Mouse (Mus musculus): ENCODE results near the gene Vsir. TPM values are rescaled to one million over a fixed set of nuclear protein-coding genes. Genes with fewer than 3 reads are reported as not detected.

The Vsir gene
- total RNA-seq, 2 experiments from 2014 or later = 12.9 to 14.7 TPM

DNA sequence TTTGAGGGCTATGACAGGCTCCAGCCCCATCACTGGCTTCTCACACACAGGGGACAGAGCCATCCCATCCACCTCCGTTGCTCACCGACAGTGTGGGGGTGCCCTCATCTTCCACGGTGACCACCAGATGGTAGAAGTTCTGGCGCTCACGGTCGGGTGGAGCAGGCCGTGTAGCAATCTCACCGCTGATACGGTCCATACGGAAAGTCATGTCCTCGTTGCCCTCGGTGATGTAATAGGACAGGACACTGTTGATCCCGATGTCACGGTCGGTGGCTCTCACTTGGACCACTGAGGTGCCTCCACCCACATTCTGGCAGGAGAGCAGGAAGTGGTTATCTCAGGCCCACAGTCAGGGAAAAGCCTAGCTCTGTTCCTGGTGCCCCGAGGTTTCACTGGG is 30.1 kb downstream of the Vsir start:
- intact Hi-C loops (cut with DNase I; ENCODE audit: low total_unique reads) = no loop called here
- DNase-seq = no peak

DNA sequence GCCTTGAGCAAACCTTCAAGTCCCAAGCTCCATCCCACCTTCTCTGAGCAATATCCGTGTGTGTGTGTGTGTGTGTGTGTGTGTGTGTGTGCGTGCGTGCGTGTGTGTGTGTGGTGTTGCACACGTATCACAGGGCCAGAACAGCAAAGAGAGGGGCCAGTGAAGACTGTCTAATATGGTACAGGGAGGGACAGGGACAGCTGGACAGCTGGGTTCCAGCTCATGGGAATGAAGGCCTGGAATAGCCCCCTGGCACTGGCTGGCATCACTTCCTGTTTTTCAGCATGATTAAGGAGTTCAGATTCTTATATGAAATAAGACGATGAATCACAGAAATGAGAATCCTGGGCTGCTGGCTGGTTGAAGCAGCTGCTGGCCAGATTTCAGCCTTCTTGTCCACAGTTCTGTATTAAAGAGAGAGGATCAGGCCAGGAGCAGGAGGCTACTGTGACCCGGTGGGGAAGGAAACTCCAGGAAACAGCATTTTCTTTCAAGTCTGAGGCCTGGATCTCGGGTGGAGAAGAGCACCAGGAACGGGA is 32.8 kb downstream of the Vsir start:
- intact Hi-C loops (cut with DNase I; ENCODE audit: low total_unique reads) = no loop called here
- no peak for DNase-seq

DNA sequence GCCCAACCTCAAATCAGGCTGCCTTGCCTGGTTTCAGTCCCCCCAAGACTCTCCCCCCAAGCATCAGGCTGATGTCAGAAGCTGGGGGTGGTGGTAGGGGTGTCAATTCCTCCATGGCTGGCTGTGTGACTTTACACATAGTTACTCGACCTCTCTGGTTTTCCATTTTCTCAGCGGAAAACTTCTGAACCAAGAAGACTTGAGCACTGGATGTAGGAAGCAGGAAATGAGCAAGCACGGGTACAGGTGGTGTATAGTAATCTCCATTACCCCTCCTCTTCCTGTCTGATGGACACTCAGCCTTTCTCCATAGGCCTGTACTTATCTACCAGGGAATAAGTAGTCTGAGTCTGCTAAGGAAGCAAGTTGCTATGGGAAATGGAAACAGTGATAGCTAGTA is 33.6 kb downstream of the Vsir start:
- no peak for DNase-seq
- intact Hi-C loops (cut with DNase I; ENCODE audit: low total_unique reads) = no loop called here

DNA sequence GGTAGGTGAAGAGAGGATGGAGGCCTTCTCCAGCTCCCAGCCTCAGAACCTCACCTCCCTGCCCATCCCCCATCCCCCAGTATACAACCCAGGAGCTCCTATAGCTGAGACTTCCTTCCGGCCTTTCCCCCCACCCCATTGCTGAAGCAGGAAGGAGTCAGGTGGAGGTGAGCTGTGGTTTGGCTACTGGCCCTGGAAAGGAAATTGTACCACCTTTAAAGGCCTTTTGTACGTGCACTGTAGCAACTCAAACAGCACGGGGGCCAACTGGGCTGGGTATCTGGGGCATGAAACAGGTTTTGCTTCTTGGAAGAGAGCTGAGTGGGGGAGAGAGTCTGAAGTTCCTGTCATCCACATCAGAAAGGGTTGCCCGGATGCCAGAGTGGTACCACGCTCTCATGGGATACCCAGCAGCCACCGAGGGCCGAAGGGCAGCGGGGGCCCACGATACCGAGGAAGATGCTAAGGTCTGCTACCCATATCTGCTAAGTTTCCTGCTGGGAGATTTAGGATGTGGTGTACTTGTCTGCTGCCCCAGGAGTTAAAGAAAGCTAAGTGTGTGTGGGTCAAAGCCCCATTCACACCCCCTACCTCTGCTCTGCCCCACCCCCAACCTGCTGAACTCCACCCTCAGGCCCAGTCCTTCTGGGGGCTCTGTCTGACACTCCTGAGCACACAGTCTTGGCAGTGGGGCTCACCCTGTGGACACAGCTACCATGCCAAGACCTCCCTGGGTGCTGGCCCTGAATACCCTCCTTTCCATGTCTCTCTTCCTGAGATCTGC is 34.7 kb downstream of the Vsir start:
- intact Hi-C loops (cut with DNase I; ENCODE audit: low total_unique reads) = no loop called here
- DNase-seq = no peak

DNA sequence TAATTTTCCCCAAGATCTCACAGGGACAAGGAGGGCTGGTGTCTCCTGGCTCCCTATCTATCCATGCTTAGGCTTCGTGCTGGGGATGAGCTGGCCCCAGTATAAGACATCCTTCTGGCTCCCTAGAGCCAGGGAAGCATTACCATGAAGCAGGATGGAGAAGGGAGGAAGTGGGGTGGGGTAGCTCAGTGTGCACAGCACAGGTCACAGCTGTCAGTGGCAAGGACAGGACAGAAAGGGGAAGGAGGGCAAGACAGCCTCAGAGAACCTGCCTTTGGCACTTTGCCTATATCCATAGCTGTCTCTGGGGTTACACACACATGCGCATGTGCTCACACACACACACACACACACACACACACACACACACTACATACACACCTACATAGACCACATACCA is 41.7 kb downstream of the Vsir start:
- DNase-seq = no peak
- intact Hi-C loops (cut with DNase I; ENCODE audit: low total_unique reads) = no loop called here

DNA sequence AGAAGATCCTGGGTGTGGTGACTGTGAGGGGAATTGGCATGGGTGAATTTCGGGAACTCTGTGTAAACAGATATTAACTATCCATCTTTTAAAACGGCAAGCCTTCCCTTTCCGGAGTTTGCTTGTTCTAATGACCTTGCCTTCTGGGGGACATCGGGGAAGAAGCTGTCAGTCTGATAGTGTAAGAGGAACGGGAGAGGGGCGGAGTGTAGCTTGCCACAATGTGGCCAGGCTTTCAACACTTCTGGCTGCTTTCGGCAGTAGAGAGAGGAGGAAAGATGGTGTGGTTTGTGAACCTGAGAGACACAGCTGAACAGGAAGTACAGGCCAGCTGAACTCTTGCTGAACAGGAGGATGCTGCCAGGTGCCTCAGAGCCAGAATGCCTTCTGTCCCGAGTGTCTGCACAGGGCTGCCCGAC is 42.8 kb downstream of the Vsir start:
- no peak for DNase-seq
- intact Hi-C loops (cut with DNase I; ENCODE audit: low total_unique reads) = no loop called here

DNA sequence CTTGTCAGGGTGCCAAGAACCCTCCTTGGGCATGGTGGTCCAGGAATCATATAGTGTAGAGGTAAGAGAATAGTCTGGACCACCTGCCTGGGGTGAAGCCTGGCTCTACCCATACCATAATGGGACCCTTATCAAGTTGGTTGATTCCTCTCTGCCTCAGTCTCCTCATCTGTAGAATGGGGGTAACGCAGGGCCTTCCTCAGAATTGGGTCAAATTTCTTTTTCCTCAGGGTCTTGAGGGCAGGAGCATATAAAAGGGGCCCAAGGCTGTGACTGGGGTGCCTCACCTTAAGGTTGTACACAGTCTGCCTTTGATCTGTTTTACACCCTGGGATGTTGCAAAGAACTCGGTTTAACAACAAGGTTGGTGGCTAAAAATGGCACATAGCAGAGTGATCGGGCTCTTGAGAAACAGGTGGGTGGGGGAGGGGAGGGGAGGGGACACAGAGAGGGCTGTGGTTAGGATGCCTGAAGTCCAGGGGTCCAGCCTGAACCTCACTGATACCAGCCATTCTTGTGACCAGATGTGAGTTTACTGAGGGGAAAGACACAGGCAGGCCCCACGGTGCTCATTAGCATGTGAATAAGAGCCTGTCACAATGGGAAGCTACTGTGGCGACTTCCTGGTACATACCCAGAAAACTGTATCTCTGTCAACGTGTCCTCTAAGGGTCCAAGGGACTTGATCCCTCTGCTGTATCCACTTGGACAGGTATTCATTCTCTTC is 43.7 kb downstream of the Vsir start:
- no peak for DNase-seq
- intact Hi-C loops (cut with DNase I; ENCODE audit: low total_unique reads) = no loop called here

DNA sequence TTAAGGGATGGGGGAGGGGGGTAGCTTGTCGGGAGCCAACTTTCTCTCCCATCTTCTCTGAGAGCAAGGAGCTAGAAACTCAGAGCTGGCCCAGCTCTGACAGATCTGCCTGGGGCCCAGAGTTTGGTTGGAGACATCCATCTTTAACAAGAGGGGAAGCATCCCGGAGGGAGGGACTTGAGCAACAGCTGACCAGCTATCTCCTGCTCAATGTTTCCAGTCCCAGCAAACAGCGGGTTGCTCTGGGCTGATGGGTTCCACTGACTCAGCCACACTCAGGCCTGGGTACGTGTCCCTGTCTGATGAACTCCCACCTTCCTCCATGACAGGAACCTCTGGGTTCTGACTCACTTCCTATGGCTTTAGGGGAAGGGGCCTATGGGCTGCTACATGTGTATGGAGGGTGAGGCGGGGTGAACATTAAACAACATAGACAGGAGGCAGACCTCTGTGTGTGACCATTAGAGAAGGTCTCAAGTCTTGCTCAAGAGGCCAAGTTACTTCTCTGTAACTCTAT is 44.3 kb downstream of the Vsir start:
- DNase-seq = no peak
- intact Hi-C loops (cut with DNase I; ENCODE audit: low total_unique reads) = no loop called here

DNA sequence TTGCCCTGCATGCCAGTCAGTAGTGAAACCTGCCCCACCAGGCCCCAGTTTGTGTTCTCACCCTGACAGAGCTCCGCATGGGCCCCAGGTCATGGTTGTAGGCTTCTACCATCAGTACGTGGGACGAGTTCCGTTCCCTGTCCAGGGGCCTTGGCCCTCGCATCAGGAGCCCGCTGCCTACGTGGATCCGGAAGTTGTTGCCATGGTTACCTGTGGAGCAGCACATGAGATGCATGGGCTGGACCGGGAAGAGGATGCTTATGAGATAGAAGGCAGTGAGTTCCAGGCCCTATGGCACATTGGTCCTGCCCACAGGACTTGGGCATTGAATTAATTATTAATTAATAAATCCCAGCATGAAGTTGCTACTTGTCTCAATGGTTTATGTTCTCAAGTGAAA is 45.0 kb downstream of the Vsir start:
- intact Hi-C loops (cut with DNase I; ENCODE audit: low total_unique reads) = no loop called here
- DNase-seq = no peak

DNA sequence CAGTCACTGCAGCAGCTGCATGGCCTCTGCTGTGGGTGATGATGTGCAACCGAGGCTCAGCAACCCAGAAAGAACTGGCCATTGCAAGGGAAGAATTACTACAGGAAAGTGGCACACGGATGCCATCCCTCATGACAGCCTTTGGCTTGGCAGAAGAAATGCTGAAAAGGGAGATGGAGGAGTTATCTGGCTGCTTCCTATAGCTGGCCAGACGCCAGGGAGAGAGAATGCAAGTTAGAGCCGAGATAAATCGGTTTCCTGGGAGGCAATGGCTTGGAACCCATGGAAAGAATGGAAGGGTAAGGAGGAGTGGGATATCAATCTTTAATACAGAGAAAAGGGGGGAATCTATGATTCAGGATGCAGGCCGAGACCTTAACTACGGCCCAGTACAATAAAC is 48.3 kb downstream of the Vsir start:
- DNase-seq = no peak
- intact Hi-C loops (cut with DNase I; ENCODE audit: low total_unique reads) = no loop called here

DNA sequence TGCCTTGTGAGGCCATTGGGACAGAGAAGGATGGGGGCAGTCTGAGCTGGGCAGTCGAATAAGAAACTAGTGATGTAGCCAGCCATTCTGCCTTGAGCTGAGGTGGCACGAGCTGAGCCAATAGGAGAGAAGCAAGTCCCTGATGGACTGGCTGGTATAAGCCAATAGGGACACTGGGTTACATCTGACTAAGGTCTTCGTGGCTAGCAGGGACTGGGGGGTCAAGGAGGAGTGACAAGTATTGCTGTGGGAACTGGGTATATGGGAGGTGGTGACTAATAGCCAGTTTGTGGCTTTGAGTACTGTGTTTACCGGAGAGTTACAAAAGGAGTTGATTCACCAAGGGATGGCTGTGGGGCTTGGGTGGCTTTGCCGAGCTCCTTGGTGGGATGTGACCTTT is 49.0 kb downstream of the Vsir start:
- intact Hi-C loops (cut with DNase I; ENCODE audit: low total_unique reads) = no loop called here
- DNase-seq = no peak

DNA sequence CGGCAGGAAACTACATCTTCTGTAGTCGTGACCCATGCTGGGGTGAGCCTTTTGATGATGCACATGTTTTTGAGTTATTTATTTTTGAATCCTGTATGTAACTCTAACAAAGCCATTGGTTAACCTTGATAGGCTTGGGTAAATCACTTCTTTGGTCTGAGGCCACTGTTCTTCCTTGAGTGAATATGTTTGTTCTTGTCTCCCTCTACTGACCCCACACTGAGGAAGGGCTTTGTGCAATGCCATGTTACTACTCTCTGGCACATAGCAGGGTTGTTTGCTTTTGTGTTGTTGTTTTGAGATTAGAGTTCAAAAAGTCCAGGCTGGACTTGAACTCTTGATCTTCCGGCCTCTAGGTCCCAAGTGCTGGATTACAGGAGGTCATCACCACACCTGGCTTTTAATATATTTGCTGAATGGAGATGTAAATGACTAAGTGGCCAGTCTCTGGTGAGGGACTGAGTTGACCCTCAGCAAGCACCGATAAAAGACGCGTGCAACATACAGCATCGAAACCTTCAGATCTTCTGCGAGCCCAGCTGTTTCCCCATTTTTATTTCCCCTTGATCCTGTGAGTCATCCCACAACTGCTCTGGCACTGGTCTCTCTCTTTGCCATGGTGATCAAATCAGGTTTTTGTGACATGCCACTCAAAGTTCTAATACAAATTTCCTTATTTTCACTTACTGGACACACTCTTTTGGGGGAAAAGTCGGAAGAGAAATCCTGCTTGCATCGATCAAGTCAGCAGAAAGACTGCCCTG is 51.6 kb downstream of the Vsir start:
- intact Hi-C loops (cut with DNase I; ENCODE audit: low total_unique reads) = no loop called here
- DNase-seq = no peak

DNA sequence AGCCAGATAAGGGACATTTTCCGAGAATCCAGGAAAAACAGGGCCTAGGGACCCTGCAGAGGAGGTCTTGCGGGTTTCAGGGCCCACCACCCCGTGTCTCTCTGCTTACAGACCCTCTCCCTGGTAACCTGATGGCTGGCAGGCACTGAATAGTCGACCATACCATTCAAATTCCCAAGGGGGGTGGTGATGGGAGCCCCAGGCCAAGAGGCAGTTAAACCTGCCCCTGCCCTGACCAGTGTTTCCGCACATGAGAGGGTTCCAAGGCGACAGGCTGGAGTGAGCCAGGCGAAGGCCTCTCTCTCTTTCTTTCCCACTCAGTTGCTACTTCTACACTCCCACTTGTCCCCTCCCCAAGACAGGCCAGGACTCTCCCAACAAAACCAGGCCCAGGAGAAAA is 52.8 kb downstream of the Vsir start, which contains the start of gene Gm17455:
Gene Gm17455, plus strand, starts transcription at position 278 of the 400 bp plus-strand sequence.
- intact Hi-C loops (cut with DNase I; ENCODE audit: low total_unique reads) = no loop called here
- DNase-seq = no peak

DNA sequence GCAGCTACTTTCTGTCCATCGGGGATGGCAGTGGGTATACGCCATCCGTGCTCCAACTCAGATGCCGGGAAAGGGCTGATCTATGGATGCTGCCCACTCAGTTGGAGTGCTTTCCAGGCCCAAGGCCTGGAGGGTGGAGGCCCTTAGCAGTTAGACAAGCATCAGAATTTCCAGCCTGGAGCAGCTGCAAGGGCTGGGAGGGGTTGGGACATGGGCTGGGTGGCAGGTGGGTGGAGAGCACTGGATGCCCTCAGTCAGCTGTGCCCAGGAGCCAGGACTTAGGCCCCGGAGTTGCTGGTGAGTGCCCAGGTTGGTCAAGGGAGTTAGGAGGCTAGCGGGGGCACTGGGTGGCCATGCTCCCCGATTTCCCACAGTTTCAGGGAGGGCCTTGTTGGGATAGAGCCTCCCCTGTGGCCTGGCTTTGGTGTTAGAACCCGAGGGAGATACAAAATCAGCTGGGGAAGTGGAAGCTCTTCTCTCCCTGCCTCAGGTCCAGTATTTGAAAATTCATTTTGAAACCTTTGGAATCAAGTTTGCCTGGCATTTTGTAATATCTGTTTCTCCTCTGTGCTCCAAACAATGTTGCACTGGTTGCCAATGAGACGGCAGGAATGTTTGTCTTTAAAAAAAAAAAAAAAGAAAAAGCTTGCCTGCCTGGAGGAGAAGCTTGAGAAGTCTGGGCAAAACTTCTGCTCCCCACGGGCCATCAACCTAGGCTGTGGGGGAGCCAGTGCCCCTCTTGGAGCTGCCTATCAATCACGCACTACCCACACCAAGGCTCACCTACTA is 54.0 kb downstream of the Vsir start:
- intact Hi-C loops (cut with DNase I; ENCODE audit: low total_unique reads) = no loop called here

DNA sequence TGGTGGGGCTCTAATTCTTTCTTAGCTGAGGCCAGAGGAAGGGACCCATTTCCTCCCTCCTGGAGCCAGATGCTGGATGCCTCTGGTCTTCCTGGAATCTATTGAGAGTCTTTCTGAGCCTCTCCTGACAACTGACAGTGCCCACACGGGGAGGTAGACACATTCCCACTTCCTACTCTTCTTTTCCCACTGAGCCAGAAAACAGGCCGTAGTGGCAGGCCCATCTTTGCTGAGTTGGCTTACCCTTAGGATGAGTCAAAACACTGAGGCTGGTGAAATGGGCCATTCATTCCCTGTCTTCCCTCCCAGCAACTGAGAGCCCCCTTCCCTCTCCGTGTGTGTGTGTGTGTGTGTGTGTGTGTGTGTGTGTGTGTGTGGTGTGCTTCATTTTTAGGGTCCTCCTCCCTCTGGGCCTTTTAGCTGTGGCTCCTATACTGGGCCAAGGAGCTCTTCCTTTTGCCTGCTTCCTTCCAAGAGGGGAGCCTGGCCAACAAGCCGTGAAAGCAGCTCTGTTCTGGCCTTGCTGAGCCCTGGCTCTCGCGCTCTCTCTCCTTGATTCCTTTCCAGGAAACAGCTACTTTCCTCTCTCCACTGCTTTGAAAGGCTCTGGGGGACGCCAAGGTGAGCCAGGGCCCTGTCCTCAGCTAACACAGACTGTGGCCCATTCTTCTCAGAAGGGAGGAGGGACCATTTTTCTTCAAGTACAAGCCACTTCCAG is 59.0 kb downstream of the Vsir start:
- peak; percentile 77 for DNase-seq
- intact Hi-C loops (cut with DNase I; ENCODE audit: low total_unique reads) = loop anchor here (5.0 kb wide), 2 partner anchors 58 to 352 kb away; partner anchors contain the start of gene Vsir

More for the DNA sequence above, 54.0 kb downstream of the Vsir start:
- no peak for DNase-seq

DNA sequence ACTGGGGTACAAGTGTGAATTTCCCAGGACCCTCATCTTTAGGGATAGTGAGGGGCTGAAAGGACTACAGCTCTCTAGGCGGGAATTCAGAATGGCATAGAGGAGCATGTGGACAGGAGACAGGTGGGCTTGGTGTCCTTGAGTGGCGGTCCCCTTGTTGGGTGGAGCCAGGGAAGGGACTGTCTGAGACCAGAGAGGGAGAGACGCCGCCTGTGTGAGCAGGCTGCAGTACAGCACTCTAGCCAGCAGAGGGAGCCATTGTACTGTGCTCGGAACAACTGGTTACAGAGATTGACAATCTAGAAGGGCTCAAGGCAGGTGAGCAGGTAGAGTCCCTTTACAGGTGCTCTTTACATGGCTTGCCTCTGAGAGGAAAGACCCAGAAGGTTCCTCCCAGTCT is 61.2 kb downstream of the Vsir start:
- intact Hi-C loops (cut with DNase I; ENCODE audit: low total_unique reads) = loop anchor here (5.0 kb wide), 2 partner anchors 61 to 349 kb away; partner anchors contain the start of gene Vsir
- peak; percentile 49 for DNase-seq

DNA sequence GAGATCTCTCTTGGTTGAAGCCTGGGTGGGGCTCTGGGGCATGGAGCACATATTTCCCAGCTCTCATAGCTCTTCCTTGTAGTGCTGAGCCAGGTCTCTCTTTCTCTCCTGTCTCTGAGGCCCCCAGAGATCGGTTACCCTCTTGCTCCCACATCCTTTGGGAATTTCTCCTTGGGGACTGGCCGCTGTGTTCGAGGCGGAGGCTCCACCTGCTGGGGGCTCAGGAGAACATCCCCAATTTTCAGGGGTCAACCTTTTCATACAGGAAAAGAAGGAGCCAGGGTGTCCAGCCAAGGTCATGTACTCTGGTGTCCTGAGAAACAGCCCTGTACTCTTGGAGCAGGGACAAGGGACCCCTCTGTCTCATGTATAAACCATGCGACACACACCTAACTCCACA is 65.1 kb downstream of the Vsir start:
- intact Hi-C loops (cut with DNase I; ENCODE audit: low total_unique reads) = loop anchor here (2.0 kb wide), 1 partner anchor 105 kb away; no protein-coding TSS in a partner anchor
- no peak for DNase-seq

DNA sequence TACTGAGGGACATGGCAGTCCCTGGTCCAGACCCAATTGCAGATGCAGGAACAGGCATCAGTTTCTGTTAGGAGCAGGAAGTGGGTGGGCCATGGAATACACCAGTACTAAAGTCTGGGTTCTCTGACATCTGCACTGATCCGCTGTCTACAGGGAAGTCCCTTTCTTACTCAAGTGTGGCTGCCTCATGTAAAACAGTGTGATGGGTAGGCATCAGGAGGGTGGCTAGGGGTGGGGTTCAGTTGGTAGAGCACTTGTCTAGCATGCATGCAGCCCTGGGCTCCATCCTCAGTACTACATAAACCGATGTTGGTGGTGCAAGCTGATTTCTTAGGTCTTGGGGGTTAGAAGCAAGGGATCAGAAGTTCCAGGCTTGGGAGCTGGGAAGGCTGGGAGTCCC is 67.1 kb downstream of the Vsir start:
- intact Hi-C loops (cut with DNase I; ENCODE audit: low total_unique reads) = no loop called here
- DNase-seq = no peak

Data from gastrocnemius, postnatal 14 days (tissue).